Mouse (Mus musculus): ENCODE results near the gene Il2.

Gene Il2

GRCm38 (mm10) chr3:37125655-37126054 lies at the start of gene Il2:
Gene Il2, minus strand, starts transcription at chr3:37125959.
- DNase-seq (ENCODE audit: low read depth, low spot score): no peak

DNA sequence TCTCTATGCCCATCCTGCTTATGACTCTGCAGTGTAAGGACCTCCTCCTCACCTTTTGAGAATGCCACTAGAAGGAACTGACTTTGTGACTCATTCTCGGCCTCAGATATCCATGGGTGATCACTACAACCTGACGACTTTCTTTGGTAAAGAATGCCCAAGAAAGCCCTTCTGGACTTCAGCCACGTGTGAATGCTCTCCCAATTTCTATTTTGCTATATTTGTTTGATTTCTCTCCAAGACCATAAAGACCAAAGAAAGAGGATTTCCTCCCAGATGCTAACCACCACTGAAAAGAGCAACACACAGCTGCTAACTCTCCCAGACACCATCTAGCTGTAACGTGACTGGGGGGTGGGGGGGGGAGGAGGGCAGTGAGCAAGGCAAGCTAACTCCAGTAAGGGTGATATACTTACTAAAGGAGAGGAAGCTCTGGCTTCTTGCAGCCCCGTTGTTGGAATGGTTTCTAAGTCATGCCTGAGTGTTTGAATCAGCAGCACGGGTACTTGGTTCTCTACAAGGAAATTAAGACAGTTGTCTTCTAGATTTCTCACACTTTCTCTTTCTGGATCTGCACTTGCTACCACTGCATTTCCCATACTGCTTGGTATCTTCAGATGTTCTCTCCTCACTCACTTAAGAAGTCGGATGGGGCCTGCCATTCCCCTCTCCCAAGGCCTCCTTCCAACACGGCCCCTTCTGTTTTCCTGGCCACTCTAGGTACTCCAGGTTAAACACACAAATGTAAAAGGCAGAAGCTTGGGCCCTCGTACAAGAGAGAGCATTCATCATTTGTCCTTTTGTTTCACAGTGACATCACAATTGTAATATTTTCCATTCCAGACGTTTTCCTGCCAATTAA lies 49.2 kb upstream of the Il2 start:
- DNase-seq (ENCODE audit: low read depth, low spot score): no peak

DNA sequence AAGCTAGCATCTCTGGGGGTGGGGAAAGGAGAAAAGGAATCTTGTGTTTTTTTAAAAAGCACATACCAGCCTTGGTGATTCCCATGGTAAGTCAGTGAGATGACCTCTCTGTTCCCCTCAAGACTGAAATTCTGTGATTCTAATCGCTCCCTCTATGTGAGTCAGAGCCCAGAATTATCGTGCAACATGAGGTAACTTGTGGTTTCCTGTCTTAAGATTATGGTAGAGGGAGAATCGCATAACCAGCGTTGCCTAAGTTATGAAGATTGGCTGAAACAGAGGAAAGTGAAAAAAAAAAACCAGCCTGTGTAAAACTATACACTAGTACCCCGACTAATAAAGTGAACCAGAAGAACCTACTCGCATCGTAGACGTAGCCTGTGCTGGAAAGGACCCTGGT lies 47.5 kb upstream of the Il2 start:
- DNase-seq (ENCODE audit: low read depth, low spot score): no peak

- DNase-seq (ENCODE audit: low read depth, low spot score): no peak
Measured at GRCm38 (mm10) chr3:37169283-37169682, 43.5 kb upstream of the Il2 start.

- DNase-seq (ENCODE audit: low read depth, low spot score): no peak
Measured at GRCm38 (mm10) chr3:37161096-37161495, 35.3 kb upstream of the Il2 start.

- no peak for DNase-seq (ENCODE audit: low read depth, low spot score)
Measured at GRCm38 (mm10) chr3:37158246-37158645, 32.5 kb upstream of the Il2 start.

DNA sequence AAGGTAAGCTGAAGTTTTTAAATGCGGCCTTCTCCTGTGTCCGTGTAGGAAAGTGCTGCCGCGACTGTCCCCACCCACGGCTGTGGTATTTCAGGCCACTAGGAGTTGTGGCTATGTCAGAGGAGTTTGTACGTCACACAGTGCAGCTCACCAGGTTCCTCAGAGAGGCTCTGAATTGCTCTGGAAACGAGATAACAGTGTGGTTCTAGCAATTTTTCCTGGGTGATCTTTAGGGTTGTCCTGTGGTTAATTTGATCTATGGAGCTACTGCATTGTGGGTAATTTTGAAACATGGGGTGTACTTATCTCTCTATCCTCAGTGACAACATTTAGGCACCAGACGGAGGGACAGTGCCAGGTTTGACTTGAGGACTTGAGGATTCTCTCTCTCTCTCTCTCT lies 31.3 kb upstream of the Il2 start:
- no peak for DNase-seq (ENCODE audit: low read depth, low spot score)

DNA sequence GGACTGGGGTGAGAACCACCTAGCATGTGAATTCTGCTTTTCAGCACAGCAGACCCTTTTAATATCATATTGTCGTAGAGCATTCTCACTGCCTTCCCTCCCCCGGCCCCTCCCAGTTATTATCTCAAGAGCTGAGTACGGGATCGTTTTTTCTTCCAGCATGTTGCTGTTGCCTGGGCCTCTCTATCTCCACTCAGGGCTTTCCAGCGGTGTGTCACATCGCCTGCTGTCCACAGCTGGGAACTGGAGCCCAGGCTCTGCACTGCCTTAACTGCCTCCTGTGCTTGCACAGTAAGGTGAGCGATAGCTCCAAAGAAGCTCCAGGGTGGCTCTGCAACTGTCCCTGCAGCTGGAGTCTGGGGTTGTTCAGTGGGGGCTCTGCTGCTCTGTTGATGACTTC lies 28.6 kb upstream of the Il2 start:
- DNase-seq (ENCODE audit: low read depth, low spot score): no peak

GRCm38 (mm10) chr3:37153004-37153403 lies 27.2 kb upstream of the Il2 start:
- no peak for DNase-seq (ENCODE audit: low read depth, low spot score)

GRCm38 (mm10) chr3:37152274-37152673 lies 26.5 kb upstream of the Il2 start:
- no peak for DNase-seq (ENCODE audit: low read depth, low spot score)

- DNase-seq (ENCODE audit: low read depth, low spot score): no peak
Measured at GRCm38 (mm10) chr3:37146810-37147209, 21.1 kb upstream of the Il2 start.

- no peak for DNase-seq (ENCODE audit: low read depth, low spot score)
Measured at GRCm38 (mm10) chr3:37146406-37146805, 20.6 kb upstream of the Il2 start.

- DNase-seq (ENCODE audit: low read depth, low spot score): no peak
Measured at GRCm38 (mm10) chr3:37144979-37145378, 19.2 kb upstream of the Il2 start.

DNA sequence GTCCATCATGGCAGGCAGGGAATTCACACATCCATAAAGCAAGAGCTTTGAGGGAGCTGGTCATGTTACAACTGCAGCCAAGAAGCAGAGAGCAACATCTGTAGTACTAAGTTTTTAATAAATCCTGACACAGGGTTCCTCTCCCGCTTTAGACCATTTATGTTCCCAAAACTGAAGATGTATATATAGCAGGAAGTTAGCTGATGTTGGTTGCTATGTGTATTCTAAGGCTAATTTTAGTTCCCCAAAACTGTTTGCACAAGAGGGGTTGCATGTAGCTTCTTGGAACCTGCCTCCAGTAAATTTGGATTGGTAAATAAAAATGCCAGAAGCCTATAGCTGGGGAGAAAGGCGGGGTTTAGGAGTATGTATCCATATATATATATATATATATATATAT lies 16.1 kb upstream of the Il2 start:
- no peak for DNase-seq (ENCODE audit: low read depth, low spot score)

DNA sequence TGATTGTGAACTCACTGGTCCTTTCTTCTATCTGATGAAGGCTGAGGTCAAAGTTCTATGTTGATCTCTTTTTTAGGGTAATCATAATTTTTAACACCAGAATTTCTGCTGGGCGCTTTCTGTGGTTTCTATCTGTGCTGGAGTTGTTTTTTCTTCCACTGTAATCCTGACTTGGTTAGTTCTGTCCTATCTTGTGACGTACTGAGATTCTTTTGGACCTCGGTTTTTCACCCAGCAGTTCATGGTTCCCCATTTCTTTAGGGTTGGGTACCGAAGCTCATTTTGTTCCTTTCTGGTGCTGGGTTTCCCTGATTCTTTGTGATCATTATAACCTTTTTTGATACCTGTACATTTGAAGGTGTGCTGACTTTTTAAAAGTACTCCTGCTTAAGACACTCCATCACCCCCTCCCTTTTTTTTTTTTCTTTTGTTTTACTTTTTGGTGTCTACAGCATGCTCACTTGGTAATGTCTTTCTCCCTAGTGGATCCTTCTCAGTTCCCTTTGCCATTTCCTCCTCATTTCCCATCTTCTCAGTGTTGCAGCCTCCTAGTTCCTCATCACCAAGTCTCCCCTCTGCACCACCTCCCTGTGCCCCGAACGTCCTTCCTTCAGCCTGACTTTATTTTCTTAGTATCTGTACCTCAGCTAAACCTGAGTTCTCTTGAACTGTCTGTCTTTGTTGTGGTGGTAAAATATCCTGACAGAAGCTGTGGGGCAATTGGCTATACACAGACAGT lies 14.6 kb upstream of the Il2 start:
- no peak for DNase-seq (ENCODE audit: low read depth, low spot score)

DNA sequence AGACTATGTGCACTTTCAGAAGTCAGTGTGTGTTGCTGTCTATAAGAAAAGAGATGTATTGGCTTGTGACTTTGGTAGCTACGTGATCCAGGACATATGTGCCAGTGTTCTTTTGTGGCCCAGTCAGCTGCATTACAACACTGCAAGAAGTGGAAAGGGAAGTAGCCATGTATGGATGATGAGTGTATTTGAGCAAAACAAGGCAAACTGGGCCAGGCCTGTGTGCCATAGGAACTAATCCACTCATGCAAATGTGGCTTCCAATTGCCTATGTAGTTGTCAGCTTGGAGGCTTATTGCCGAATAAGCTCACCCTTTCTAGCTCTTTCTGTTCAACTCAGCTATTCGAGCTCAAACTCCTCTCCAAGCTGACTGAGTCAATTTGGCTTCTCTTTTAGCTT lies 13.4 kb upstream of the Il2 start:
- no peak for DNase-seq (ENCODE audit: low read depth, low spot score)

DNA sequence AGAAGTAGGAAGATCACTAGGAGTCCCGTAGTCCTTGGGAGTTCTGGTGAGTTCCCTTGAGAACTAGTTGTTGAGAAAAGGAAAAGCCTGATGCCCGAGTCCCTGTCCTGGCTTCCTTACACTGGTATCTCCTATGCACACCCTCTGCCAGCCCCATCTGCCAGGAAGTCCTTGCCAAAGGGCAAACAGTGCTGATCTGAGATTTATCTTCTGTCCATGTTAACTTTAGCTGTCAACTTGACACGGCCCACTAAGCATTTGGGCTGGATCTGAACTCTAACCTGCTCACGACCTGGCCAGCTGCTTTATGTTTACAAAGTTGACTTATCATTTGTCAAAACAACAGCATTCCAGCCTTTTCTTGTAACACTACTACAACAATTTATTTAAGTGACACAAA lies 11.5 kb upstream of the Il2 start:
- no peak for DNase-seq (ENCODE audit: low read depth, low spot score)

- DNase-seq (ENCODE audit: low read depth, low spot score): no peak
Measured at GRCm38 (mm10) chr3:37129063-37129462, 3.3 kb upstream of the Il2 start.

- DNase-seq (ENCODE audit: low read depth, low spot score): no peak
Measured at GRCm38 (mm10) chr3:37128269-37128668, 2.5 kb upstream of the Il2 start.

- DNase-seq (ENCODE audit: low read depth, low spot score): no peak
Measured at GRCm38 (mm10) chr3:37126162-37126561, 403 bp upstream of the Il2 start.

DNA sequence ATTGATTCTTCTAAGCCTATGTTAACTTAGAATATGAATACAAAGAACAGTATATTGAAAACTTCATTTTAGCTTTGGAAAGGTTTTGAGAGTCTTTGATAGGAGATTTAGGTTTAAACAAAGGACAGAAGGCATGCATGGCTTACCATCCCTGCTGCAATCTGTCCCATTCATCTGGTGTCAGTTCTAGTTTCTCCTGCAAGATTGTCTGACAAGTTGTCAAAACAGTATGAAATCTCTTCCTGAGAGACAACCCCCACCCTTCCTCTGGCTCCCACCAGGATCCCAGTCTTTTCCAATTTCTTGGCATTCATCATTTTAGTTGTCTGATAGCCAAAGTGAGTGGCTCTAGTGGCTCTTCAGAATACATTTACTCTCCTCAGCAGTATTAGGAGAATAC lies 35.0 kb downstream of the Il2 start:
- DNase-seq (ENCODE audit: low read depth, low spot score): no peak

DNA sequence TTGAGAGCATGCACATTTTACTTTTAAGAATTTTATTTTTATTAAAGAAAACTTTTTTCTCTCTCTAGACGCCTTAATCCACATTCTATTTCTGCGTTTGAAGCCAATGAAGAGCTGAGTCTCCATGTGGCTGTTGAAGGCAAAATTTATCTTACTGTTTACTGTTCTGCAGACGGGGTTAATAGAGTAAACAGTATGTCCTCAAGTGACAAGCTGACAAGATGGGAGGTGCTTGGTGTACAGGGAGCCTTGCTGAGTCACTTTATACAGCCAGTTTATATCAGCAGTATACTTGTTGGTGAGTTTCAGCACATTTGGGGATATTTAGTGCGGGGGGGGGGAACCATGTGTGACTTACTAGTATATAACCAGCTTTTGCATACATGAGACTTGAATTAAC lies 40.9 kb downstream of the Il2 start:
- no peak for DNase-seq (ENCODE audit: low read depth, low spot score)

DNA sequence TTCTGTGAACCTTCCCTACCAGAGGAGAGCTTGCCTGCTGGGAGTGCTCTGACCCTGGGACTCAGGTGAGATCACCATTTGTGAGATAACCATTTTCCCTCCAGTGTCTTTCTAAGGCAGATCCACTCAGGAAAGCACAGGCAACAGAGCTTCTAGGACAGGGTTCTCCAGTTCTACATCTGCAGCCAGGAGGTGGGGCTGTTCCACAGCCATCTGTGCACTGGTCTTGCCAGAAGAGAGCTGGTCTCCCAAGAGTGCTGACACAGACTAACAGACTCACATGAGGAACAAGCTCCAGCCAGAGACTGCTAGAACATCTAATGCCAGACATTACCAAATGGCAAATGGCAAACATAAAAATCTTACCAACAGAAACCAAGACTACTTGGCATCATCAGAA lies 52.5 kb downstream of the Il2 start:
- peak; percentile 2 for DNase-seq (ENCODE audit: low read depth, low spot score)

Data from ES-CJ7 (cell line).